Comparison of ENCODE assay signal across 14 mouse cellular contexts in the genomic region with DNA sequence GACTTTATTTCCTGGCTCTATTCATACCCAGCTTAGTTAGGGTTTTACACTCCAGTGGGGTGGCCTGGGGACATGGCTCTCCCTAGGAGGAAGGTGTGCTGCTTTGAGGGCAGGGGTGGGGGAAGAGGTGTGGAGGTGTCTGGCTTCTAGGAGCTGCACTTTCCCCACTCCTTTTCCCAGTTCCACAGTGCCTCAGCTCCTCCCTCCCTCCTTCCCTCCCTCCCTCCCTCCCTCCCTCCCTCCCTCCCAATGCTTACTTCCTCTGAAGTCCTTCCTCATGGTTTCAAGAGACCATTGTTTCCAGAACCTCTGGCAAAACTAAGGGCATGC. TPM values are rescaled to one million over a fixed set of nuclear protein-coding genes. Genes with fewer than 3 reads are reported as not detected.
A peak's percentile ranks its signal among the peaks of the same experiment; 100 is the strongest.
DNase-seq lines count a peak whose midpoint lies in the region; ATAC-seq lines count a peak whose summit lies in the region.
"Had no signal": no experiment of that assay in that cellular context is flagged by ENCODE, and none has a peak within 500 bp of the region (broad histone marks: within the 10 kb centered on the region; RNA-seq: fewer than 3 reads in every experiment).

No protein-coding gene starts in this region.

- H3K4me3 ChIP-seq in heart, embryonic 12.5 days: no peak overlapping the region
- no peak overlapping the region for H3K4me3 ChIP-seq in midbrain, embryonic 11.5 days (ENCODE audit: low read depth, low read length)
- no peak overlapping the region for H3K4me3 ChIP-seq in midbrain, embryonic 15.5 days
- H3K4me3 ChIP-seq in kidney, embryonic 16.5 days (ENCODE audit: low read length): no peak overlapping the region
- H3K4me3 ChIP-seq in stomach, embryonic 16.5 days (replicated peaks; ENCODE audit: low read length): no peak overlapping the region
- H3K4me3 ChIP-seq in forebrain, embryonic 12.5 days (replicated peaks): no peak overlapping the region
- H3K4me3 ChIP-seq: limb, embryonic 15.5 days; neural tube, embryonic 12.5 days had no signal

- H3K9ac ChIP-seq in heart, embryonic 12.5 days: no peak overlapping the region
- no peak overlapping the region for H3K9ac ChIP-seq in midbrain, embryonic 11.5 days (ENCODE audit: low read length)
- H3K9ac ChIP-seq in midbrain, embryonic 15.5 days: no peak overlapping the region
- no peak overlapping the region for H3K9ac ChIP-seq in kidney, embryonic 16.5 days (replicated peaks; ENCODE audit: low read length)
- H3K9ac ChIP-seq in stomach, embryonic 16.5 days (ENCODE audit: low read length): no peak overlapping the region
- no peak overlapping the region for H3K9ac ChIP-seq in forebrain, embryonic 12.5 days
- H3K9ac ChIP-seq: limb, embryonic 15.5 days; neural tube, embryonic 12.5 days had no signal

- H3K9me3 ChIP-seq in heart, embryonic 12.5 days (replicated peaks): no peaks in the 10 kb centered on the region
- no peaks in the 10 kb centered on the region for H3K9me3 ChIP-seq in midbrain, embryonic 11.5 days (ENCODE audit: control insufficient read depth, low read length)
- H3K9me3 ChIP-seq in midbrain, embryonic 15.5 days: no peaks in the 10 kb centered on the region
- no peaks in the 10 kb centered on the region for H3K9me3 ChIP-seq in kidney, embryonic 16.5 days (ENCODE audit: low read length)
- no peaks in the 10 kb centered on the region for H3K9me3 ChIP-seq in stomach, embryonic 16.5 days (replicated peaks; ENCODE audit: control insufficient read depth, low read length)
- no peaks in the 10 kb centered on the region for H3K9me3 ChIP-seq in forebrain, embryonic 12.5 days
- H3K9me3 ChIP-seq: limb, embryonic 15.5 days; neural tube, embryonic 12.5 days had no signal

- H3K27ac ChIP-seq in heart, embryonic 12.5 days (ENCODE audit: poor library complexity, severe bottlenecking): 0 out of 2 replicates have a peak overlapping the region, but pooled peaks have one; percentile 38
- no peak overlapping the region for H3K27ac ChIP-seq in midbrain, embryonic 11.5 days (ENCODE audit: low read depth, low read length)
- H3K27ac ChIP-seq in midbrain, embryonic 15.5 days: no peak overlapping the region
- peak overlapping the region; percentile 66; the same call in 1 of the 2 replicates for H3K27ac ChIP-seq in kidney, embryonic 16.5 days (ENCODE audit: low read length)
- H3K27ac ChIP-seq in stomach, embryonic 16.5 days (ENCODE audit: low read length): 0 out of 2 replicates have a peak overlapping the region, but pooled peaks have one; percentile 10
- H3K27ac ChIP-seq in forebrain, embryonic 12.5 days: no peak overlapping the region
- H3K27ac ChIP-seq: neural tube, embryonic 12.5 days had no signal

- H3K36me3 ChIP-seq in heart, embryonic 12.5 days: peaks cover 48% of the 10 kb centered on the region
- H3K36me3 ChIP-seq in midbrain, embryonic 11.5 days (ENCODE audit: control insufficient read depth, insufficient read depth, low read length): no peaks in the 10 kb centered on the region; the same call in none of the 2 replicates
- peaks cover 22% of the 10 kb centered on the region for H3K36me3 ChIP-seq in midbrain, embryonic 15.5 days (replicated peaks)
- H3K36me3 ChIP-seq in kidney, embryonic 16.5 days (ENCODE audit: insufficient read depth, low read length): peaks cover 22% of the 10 kb centered on the region
- H3K36me3 ChIP-seq in stomach, embryonic 16.5 days (ENCODE audit: control insufficient read depth, insufficient read depth, low read length): peaks cover 8% of the 10 kb centered on the region; the same call in 1 of the 2 replicates
- peaks cover 46% of the 10 kb centered on the region for H3K36me3 ChIP-seq in forebrain, embryonic 12.5 days (replicated peaks)

- H3K27me3 ChIP-seq in heart, embryonic 12.5 days (replicated peaks): no peaks in the 10 kb centered on the region
- no peaks in the 10 kb centered on the region for H3K27me3 ChIP-seq in midbrain, embryonic 11.5 days (ENCODE audit: control insufficient read depth, insufficient read depth, low read length)
- no peaks in the 10 kb centered on the region for H3K27me3 ChIP-seq in midbrain, embryonic 15.5 days (replicated peaks)
- H3K27me3 ChIP-seq in kidney, embryonic 16.5 days (ENCODE audit: insufficient read depth, low read length): no peaks in the 10 kb centered on the region
- no peaks in the 10 kb centered on the region for H3K27me3 ChIP-seq in stomach, embryonic 16.5 days (ENCODE audit: control insufficient read depth, insufficient read depth, low read length)
- no peaks in the 10 kb centered on the region for H3K27me3 ChIP-seq in forebrain, embryonic 12.5 days
- H3K27me3 ChIP-seq: limb, embryonic 15.5 days; neural tube, embryonic 12.5 days had no signal

- H3K4me2 ChIP-seq in heart, embryonic 12.5 days: no peak overlapping the region
- no peak overlapping the region for H3K4me2 ChIP-seq in midbrain, embryonic 11.5 days
- H3K4me2 ChIP-seq in midbrain, embryonic 15.5 days: no peak overlapping the region
- no peak overlapping the region for H3K4me2 ChIP-seq in kidney, embryonic 16.5 days (replicated peaks; ENCODE audit: low read depth, low read length)
- no peak overlapping the region for H3K4me2 ChIP-seq in stomach, embryonic 16.5 days (ENCODE audit: low read depth, low read length)
- H3K4me2 ChIP-seq in forebrain, embryonic 12.5 days: no peak overlapping the region
- H3K4me2 ChIP-seq: limb, embryonic 15.5 days; neural tube, embryonic 12.5 days had no signal

- intact Hi-C loops in heart, postnatal 10 days (cut with DNase I): no loop called here

- peaks cover 19% of the 10 kb centered on the region for H3K4me1 ChIP-seq in heart, embryonic 12.5 days (replicated peaks)
- H3K4me1 ChIP-seq in midbrain, embryonic 11.5 days (ENCODE audit: control insufficient read depth, insufficient read depth, low read length): no peaks in the 10 kb centered on the region
- 0 out of 2 replicates have a peak, but pooled peaks cover 5% of the 10 kb centered on the region for H3K4me1 ChIP-seq in midbrain, embryonic 15.5 days
- H3K4me1 ChIP-seq in kidney, embryonic 16.5 days (ENCODE audit: insufficient read depth, low read length): peaks cover 14% of the 10 kb centered on the region; the same call in 1 of the 2 replicates
- peaks cover 3% of the 10 kb centered on the region; the same call in 1 of the 2 replicates for H3K4me1 ChIP-seq in stomach, embryonic 16.5 days (ENCODE audit: control insufficient read depth, insufficient read depth, low read length)
- peaks cover 3% of the 10 kb centered on the region; the same call in 1 of the 2 replicates for H3K4me1 ChIP-seq in forebrain, embryonic 12.5 days
- H3K4me1 ChIP-seq: neural tube, embryonic 12.5 days had no signal

- ATAC-seq in heart, embryonic 12.5 days (ENCODE audit: insufficient number of reproducible peaks, low FRiP score): peak; percentile 25; the same call in 1 of the 2 replicates
- no peak for ATAC-seq in midbrain, embryonic 11.5 days (ENCODE audit: low FRiP score)
- no peak for ATAC-seq in midbrain, embryonic 15.5 days (replicated peaks)
- ATAC-seq in kidney, embryonic 16.5 days (ENCODE audit: low FRiP score, low TSS enrichment): peak; percentile 80; the same call in 1 of the 2 replicates
- ATAC-seq in stomach, embryonic 16.5 days (ENCODE audit: insufficient read depth, low FRiP score): peak; percentile 47; the same call in 1 of the 2 replicates
- no peak for ATAC-seq in forebrain, embryonic 12.5 days (ENCODE audit: low FRiP score)

- DNase-seq in heart, postnatal 10 days: no peak
- DNase-seq in midbrain, embryonic 11.5 days (ENCODE audit: low spot score, missing footprints): peak; percentile 67
- DNase-seq in frontal cortex, postnatal 36 days (ENCODE audit: low spot score in 2 of 2): no peak
- DNase-seq: cerebellum, postnatal 36 days; gastrocnemius, postnatal 36 days had no signal

RNA-seq across cellular contexts. Expression of a gene that starts 33.2 kb away (rescaled TPM):
- 1.1 and 1.5 TPM in 2 replicates for polyA plus RNA-seq in heart, embryonic 12.5 days (2016; fragmentation: Nextera tagmentation; extraction: Ambion mirVana)
- 1 to 10 TPM; 1.3 to 3.3 TPM for total RNA-seq in heart, postnatal 10 days (2021)
- 0.29 and 0.51 TPM in 2 replicates for polyA plus RNA-seq in midbrain, embryonic 11.5 days (2014; fragmentation: Nextera tagmentation; extraction: Ambion mirVana)
- 2.0 and 2.7 TPM in 2 replicates for polyA plus RNA-seq in midbrain, embryonic 15.5 days (2015; fragmentation: Nextera tagmentation; extraction: Ambion mirVana)
- 1.1 and 1.2 TPM in 2 replicates for polyA plus RNA-seq in kidney, embryonic 16.5 days (2015; fragmentation: Nextera tagmentation; extraction: Ambion mirVana)
- 1.3 and 1.5 TPM in 2 replicates for polyA plus RNA-seq in stomach, embryonic 16.5 days (2015; fragmentation: Nextera tagmentation; extraction: Ambion mirVana)
- polyA plus RNA-seq in forebrain, embryonic 12.5 days (2016; fragmentation: Nextera tagmentation; extraction: Ambion mirVana): 0.52 and 0.76 TPM in 2 replicates
- total RNA-seq: MEL had no signal
- polyA plus RNA-seq: macrophage had no signal

RNA-seq across cellular contexts. Expression of a gene that starts 37.0 kb away (rescaled TPM):
- polyA plus RNA-seq in heart, embryonic 12.5 days (2016; fragmentation: Nextera tagmentation; extraction: Ambion mirVana): 63.4 and 68.1 TPM in 2 replicates
- 10 to 100 TPM; 56.7 to 61.8 TPM for total RNA-seq in heart, postnatal 10 days (2021)
- 102 and 103 TPM in 2 replicates for polyA plus RNA-seq in midbrain, embryonic 11.5 days (2014; fragmentation: Nextera tagmentation; extraction: Ambion mirVana)
- polyA plus RNA-seq in midbrain, embryonic 15.5 days (2015; fragmentation: Nextera tagmentation; extraction: Ambion mirVana): 169 and 176 TPM in 2 replicates
- 92.2 and 94.0 TPM in 2 replicates for polyA plus RNA-seq in kidney, embryonic 16.5 days (2015; fragmentation: Nextera tagmentation; extraction: Ambion mirVana)
- polyA plus RNA-seq in stomach, embryonic 16.5 days (2015; fragmentation: Nextera tagmentation; extraction: Ambion mirVana): 64.8 and 66.5 TPM in 2 replicates
- 120 and 129 TPM in 2 replicates for polyA plus RNA-seq in forebrain, embryonic 12.5 days (2016; fragmentation: Nextera tagmentation; extraction: Ambion mirVana)

Comparison
In these comparisons a context has a peak if more than half of its experiments do, and no peak if none do; other contexts are left out.
1. ATAC-seq: peak in heart, embryonic 12.5 days (single experiment), kidney, embryonic 16.5 days (single experiment) and stomach, embryonic 16.5 days (single experiment); none in midbrain, embryonic 11.5 days (single experiment), midbrain, embryonic 15.5 days (single experiment) and forebrain, embryonic 12.5 days (single experiment).
2. H3K27ac ChIP-seq: peak in heart, embryonic 12.5 days (single experiment), kidney, embryonic 16.5 days (single experiment) and stomach, embryonic 16.5 days (single experiment); none in midbrain, embryonic 11.5 days (single experiment), midbrain, embryonic 15.5 days (single experiment) and forebrain, embryonic 12.5 days (single experiment).